Mouse (Mus musculus) intestine, embryonic 16.5 days (tissue): ENCODE data around the gene Srebf2. TPM values are rescaled to one million over a fixed set of nuclear protein-coding genes. Genes with fewer than 3 reads are reported as not detected.

Source experiments
- ATAC-seq: fragments of 200-750 bp; cut with Nextera tagmentation; 2 replicates; pipeline ENCODE4 v1.8.0; 2017; ENCODE audit warnings: moderate TSS enrichment, moderate library complexity
- H3K27ac ChIP-seq: fragments of 300-500 bp; sonication (generic); 2 replicates; pipeline ENCODE4 v1.5.1; 2014; ENCODE audit warnings: mild to moderate bottlenecking, low read length
- H3K27me3 ChIP-seq: fragments of 300-500 bp; sonication (generic); replicated peaks from 2 replicates; pipeline ENCODE4 v1.6.1; 2014; ENCODE audit warnings: low read length, control low read depth, mixed read lengths; ENCODE audit not compliant: control insufficient read depth, insufficient read depth
- H3K36me3 ChIP-seq: fragments of 300-500 bp; sonication (generic); 2 replicates; pipeline ENCODE4 v1.6.1; 2014; ENCODE audit warnings: low read length, control low read depth; ENCODE audit not compliant: control insufficient read depth, insufficient read depth
- H3K4me1 ChIP-seq: fragments of 300-500 bp; sonication (generic); 2 replicates; pipeline ENCODE4 v1.6.1; 2014; ENCODE audit warnings: low read length, control low read depth, mixed read lengths; ENCODE audit not compliant: control insufficient read depth, insufficient read depth
- H3K4me2 ChIP-seq: fragments of 300-500 bp; sonication (generic); 2 replicates; pipeline ENCODE4 v1.6.1; 2014; ENCODE audit warnings: low read depth, low read length, control low read depth
- H3K4me3 ChIP-seq: fragments of 300-500 bp; sonication (generic); 2 replicates; pipeline ENCODE4 v1.5.1; 2014; ENCODE audit warnings: mild to moderate bottlenecking, low read length
- H3K9ac ChIP-seq: fragments of 300-500 bp; sonication (generic); 2 replicates; pipeline ENCODE4 v1.6.1; 2014; ENCODE audit warnings: low read depth, low read length
- H3K9me3 ChIP-seq: fragments of 300-500 bp; sonication (generic); 2 replicates; pipeline ENCODE4 v1.6.1; 2016; ENCODE audit warnings: low read length, control low read depth; ENCODE audit not compliant: control insufficient read depth
- WGBS: fragments of 180-500 bp; shearing (Covaris S2); extraction: QIAGEN DNeasy Blood & Tissue Kit; methylation state at CpG from one replicate; pipeline ENCODE4 v1.1.7; 2014; 5-methylcytosine and 5-hydroxymethylcytosine counted together
- polyA plus RNA-seq: library from polyadenylated mRNA; unstranded; fragments of >200 nt; fragmentation: Nextera tagmentation; extraction: Ambion mirVana; gene quantifications from 2 replicates; pipeline ENCODE4 v1.2.1, GENCODE M21; 2015

Srebf2 gene
- polyA plus RNA-seq, 1 experiment from 2014 or later = 141 TPM

- 69% methylated on average over 36 of the region's 36 CpGs for WGBS
- peaks cover 28% of the 10 kb centered on the region for H3K4me1 ChIP-seq
- 0 out of 2 replicates have a peak overlapping the region, but pooled peaks have one; percentile 19 for H3K27ac ChIP-seq
- no peaks in the 10 kb centered on the region for H3K9me3 ChIP-seq
- peak; percentile 75 for ATAC-seq
- H3K36me3 ChIP-seq = peaks cover 18% of the 10 kb centered on the region
- H3K9ac ChIP-seq = no peak overlapping the region
- H3K27me3 ChIP-seq = no peaks in the 10 kb centered on the region
- H3K4me2 ChIP-seq = no peak overlapping the region
- H3K4me3 ChIP-seq = no peak overlapping the region
Observed at GRCm38 (mm10) chr15:82170437-82171377, 23.7 kb downstream of the Srebf2 start.

- ATAC-seq = no peak
- peaks cover 9% of the 10 kb centered on the region for H3K4me1 ChIP-seq
- H3K4me3 ChIP-seq = no peak overlapping the region
- no peaks in the 10 kb centered on the region for H3K9me3 ChIP-seq
- H3K36me3 ChIP-seq = peaks cover 18% of the 10 kb centered on the region
- 74% methylated on average over 8 of the region's 8 CpGs for WGBS
- H3K4me2 ChIP-seq = no peak overlapping the region
- no peak overlapping the region for H3K27ac ChIP-seq
- no peaks in the 10 kb centered on the region for H3K27me3 ChIP-seq
- no peak overlapping the region for H3K9ac ChIP-seq
Observed at GRCm38 (mm10) chr15:82172648-82173047, 25.7 kb downstream of the Srebf2 start.

- H3K4me1 ChIP-seq = 0 out of 2 replicates have a peak, but pooled peaks cover under 1% of the 10 kb centered on the region
- 94% methylated on average over 9 of the region's 9 CpGs for WGBS
- no peaks in the 10 kb centered on the region for H3K9me3 ChIP-seq
- H3K27ac ChIP-seq = no peak overlapping the region
- no peak overlapping the region for H3K9ac ChIP-seq
- no peak overlapping the region for H3K4me2 ChIP-seq
- no peak for ATAC-seq
- H3K36me3 ChIP-seq = peaks cover 39% of the 10 kb centered on the region
- no peaks in the 10 kb centered on the region for H3K27me3 ChIP-seq
- H3K4me3 ChIP-seq = no peak overlapping the region
Observed at GRCm38 (mm10) chr15:82175091-82175490, 28.1 kb downstream of the Srebf2 start.

GRCm38 (mm10) chr15:82177743-82178290, 30.8 kb downstream of the Srebf2 start:
- no peaks in the 10 kb centered on the region for H3K4me1 ChIP-seq
- no peak overlapping the region for H3K4me2 ChIP-seq
- no peak overlapping the region for H3K4me3 ChIP-seq
- WGBS = 85% methylated on average over 7 of the region's 7 CpGs
- H3K9ac ChIP-seq = no peak overlapping the region
- no peak overlapping the region for H3K27ac ChIP-seq
- no peaks in the 10 kb centered on the region for H3K27me3 ChIP-seq
- no peaks in the 10 kb centered on the region for H3K9me3 ChIP-seq
- ATAC-seq = no peak
- peaks cover 57% of the 10 kb centered on the region for H3K36me3 ChIP-seq

- WGBS = 93% methylated on average over 5 of the region's 5 CpGs
- Histone ChIP-seq H3K9ac (no peak overlapping the region), H3K36me3 (peaks cover 55% of the 10 kb centered on the region), H3K27ac (no peak overlapping the region), H3K4me2 (no peak overlapping the region), H3K9me3 (no peaks in the 10 kb centered on the region), H3K4me3 (no peak overlapping the region), H3K4me1 (no peaks in the 10 kb centered on the region), H3K27me3 (no peaks in the 10 kb centered on the region)
- no peak for ATAC-seq
Observed at GRCm38 (mm10) chr15:82181131-82181530, 34.1 kb downstream of the Srebf2 start.

- H3K36me3 ChIP-seq = peaks cover 67% of the 10 kb centered on the region
- H3K4me2 ChIP-seq = no peak overlapping the region
- ATAC-seq = no peak
- no peak overlapping the region for H3K27ac ChIP-seq
- no peak overlapping the region for H3K9ac ChIP-seq
- no peaks in the 10 kb centered on the region for H3K4me1 ChIP-seq
- H3K9me3 ChIP-seq = no peaks in the 10 kb centered on the region
- H3K4me3 ChIP-seq = no peak overlapping the region
- WGBS = 97% methylated on average over 4 of the region's 4 CpGs
- H3K27me3 ChIP-seq = no peaks in the 10 kb centered on the region
Observed at GRCm38 (mm10) chr15:82182311-82182710, 35.3 kb downstream of the Srebf2 start.

- no peak for ATAC-seq
- H3K36me3 ChIP-seq = peaks cover 69% of the 10 kb centered on the region
- no peak overlapping the region for H3K9ac ChIP-seq
- no peaks in the 10 kb centered on the region for H3K9me3 ChIP-seq
- H3K4me2 ChIP-seq = no peak overlapping the region
- no peaks in the 10 kb centered on the region for H3K27me3 ChIP-seq
- WGBS = 59% methylated on average over 10 of the region's 10 CpGs
- no peak overlapping the region for H3K4me3 ChIP-seq
- no peaks in the 10 kb centered on the region for H3K4me1 ChIP-seq
- no peak overlapping the region for H3K27ac ChIP-seq
Observed at GRCm38 (mm10) chr15:82183596-82183995, 36.6 kb downstream of the Srebf2 start.

- ATAC-seq = peak; percentile 73
- Histone ChIP-seq H3K9ac (no peak overlapping the region), H3K4me3 (no peak overlapping the region), H3K9me3 (no peaks in the 10 kb centered on the region), H3K27me3 (no peaks in the 10 kb centered on the region), H3K36me3 (peaks cover 63% of the 10 kb centered on the region), H3K4me2 (no peak overlapping the region), H3K4me1 (no peaks in the 10 kb centered on the region), H3K27ac (peak overlapping the region; percentile 39; the same call in 1 of the 2 replicates)
- WGBS = 70% methylated on average over 7 of the region's 7 CpGs
Observed at GRCm38 (mm10) chr15:82184183-82184582, 37.2 kb downstream of the Srebf2 start.

GRCm38 (mm10) chr15:82184656-82185055, 37.7 kb downstream of the Srebf2 start:
- peak; percentile 58 for ATAC-seq
- WGBS = 70% methylated on average over 10 of the region's 10 CpGs
- H3K4me3 ChIP-seq = no peak overlapping the region

More at GRCm38 (mm10) chr15:82184656-82185055, 37.7 kb downstream of the Srebf2 start:
- Histone ChIP-seq H3K27ac (peak overlapping the region; percentile 39), H3K4me1 (no peaks in the 10 kb centered on the region), H3K36me3 (peaks cover 58% of the 10 kb centered on the region), H3K9ac (no peak overlapping the region), H3K27me3 (no peaks in the 10 kb centered on the region), H3K4me2 (no peak overlapping the region), H3K9me3 (no peaks in the 10 kb centered on the region)
